Mouse (Mus musculus) urinary bladder, postnatal 10 days (tissue): ENCODE results near the gene Hnrnpl.

Experiments used
- DNase-seq: peaks from one replicate; pipeline ENCODE4 v3.0.0; 2022; ENCODE audit warnings: low spot score

Gene Hnrnpl

GRCm38 (mm10) chr7:28808221-28808941, at the start of gene Hnrnpl:
Hnrnpl (plus strand) TSS chr7:28808541.
- no peak for DNase-seq

- no peak for DNase-seq
Measured at GRCm38 (mm10) chr7:28758623-28759022, 49.7 kb upstream of the Hnrnpl start.

GRCm38 (mm10) chr7:28761907-28762306, 46.4 kb upstream of the Hnrnpl start:
- DNase-seq, result no peak

GRCm38 (mm10) chr7:28765211-28765610, 43.1 kb upstream of the Hnrnpl start:
- DNase-seq, result no peak

GRCm38 (mm10) chr7:28766173-28766879, 42.0 kb upstream of the Hnrnpl start, which contains the start of gene Sirt2:
Sirt2 (plus strand) TSS chr7:28766735.
- peak; percentile 79 for DNase-seq

GRCm38 (mm10) chr7:28766910-28767309, 41.4 kb upstream of the Hnrnpl start:
- DNase-seq, result no peak

- no peak for DNase-seq
Measured at GRCm38 (mm10) chr7:28767462-28767965, 40.8 kb upstream of the Hnrnpl start, which contains the start of gene Nfkbib. Nfkbib (minus strand) TSS chr7:28767512.

GRCm38 (mm10) chr7:28769414-28769958, 38.9 kb upstream of the Hnrnpl start:
- DNase-seq, result no peak

GRCm38 (mm10) chr7:28770309-28770708, 38.0 kb upstream of the Hnrnpl start:
- DNase-seq, result no peak

GRCm38 (mm10) chr7:28771867-28772266, 36.5 kb upstream of the Hnrnpl start:
- DNase-seq, result no peak

- DNase-seq, result no peak
Measured at GRCm38 (mm10) chr7:28773163-28773562, 35.2 kb upstream of the Hnrnpl start.

GRCm38 (mm10) chr7:28774164-28774563, 34.2 kb upstream of the Hnrnpl start:
- DNase-seq, result no peak

GRCm38 (mm10) chr7:28775129-28775528, 33.2 kb upstream of the Hnrnpl start:
- no peak for DNase-seq

- DNase-seq, result no peak
Measured at GRCm38 (mm10) chr7:28778825-28779224, 29.5 kb upstream of the Hnrnpl start.

GRCm38 (mm10) chr7:28780067-28780658, 28.2 kb upstream of the Hnrnpl start:
- DNase-seq, result peak; percentile 66

- DNase-seq, result no peak
Measured at GRCm38 (mm10) chr7:28780857-28781256, 27.5 kb upstream of the Hnrnpl start.

GRCm38 (mm10) chr7:28781261-28781663, 27.1 kb upstream of the Hnrnpl start:
- no peak for DNase-seq

GRCm38 (mm10) chr7:28785161-28785560, 23.2 kb upstream of the Hnrnpl start:
- no peak for DNase-seq

- DNase-seq, result no peak
Measured at GRCm38 (mm10) chr7:28787884-28788283, 20.5 kb upstream of the Hnrnpl start.

- no peak for DNase-seq
Measured at GRCm38 (mm10) chr7:28788307-28789195, 19.8 kb upstream of the Hnrnpl start, which contains the start of gene Rinl. Rinl (plus strand) TSS chr7:28788969.

GRCm38 (mm10) chr7:28789235-28789634, 19.1 kb upstream of the Hnrnpl start:
- DNase-seq, result no peak
